Mouse (Mus musculus): ENCODE data around the gene Dync1h1.
"Not testable (repeated sequence)": the region's sequence is repeated elsewhere in the genome, so short reads cannot be mapped to it uniquely, and the experiment has no call there.

Gene Dync1h1

DNA sequence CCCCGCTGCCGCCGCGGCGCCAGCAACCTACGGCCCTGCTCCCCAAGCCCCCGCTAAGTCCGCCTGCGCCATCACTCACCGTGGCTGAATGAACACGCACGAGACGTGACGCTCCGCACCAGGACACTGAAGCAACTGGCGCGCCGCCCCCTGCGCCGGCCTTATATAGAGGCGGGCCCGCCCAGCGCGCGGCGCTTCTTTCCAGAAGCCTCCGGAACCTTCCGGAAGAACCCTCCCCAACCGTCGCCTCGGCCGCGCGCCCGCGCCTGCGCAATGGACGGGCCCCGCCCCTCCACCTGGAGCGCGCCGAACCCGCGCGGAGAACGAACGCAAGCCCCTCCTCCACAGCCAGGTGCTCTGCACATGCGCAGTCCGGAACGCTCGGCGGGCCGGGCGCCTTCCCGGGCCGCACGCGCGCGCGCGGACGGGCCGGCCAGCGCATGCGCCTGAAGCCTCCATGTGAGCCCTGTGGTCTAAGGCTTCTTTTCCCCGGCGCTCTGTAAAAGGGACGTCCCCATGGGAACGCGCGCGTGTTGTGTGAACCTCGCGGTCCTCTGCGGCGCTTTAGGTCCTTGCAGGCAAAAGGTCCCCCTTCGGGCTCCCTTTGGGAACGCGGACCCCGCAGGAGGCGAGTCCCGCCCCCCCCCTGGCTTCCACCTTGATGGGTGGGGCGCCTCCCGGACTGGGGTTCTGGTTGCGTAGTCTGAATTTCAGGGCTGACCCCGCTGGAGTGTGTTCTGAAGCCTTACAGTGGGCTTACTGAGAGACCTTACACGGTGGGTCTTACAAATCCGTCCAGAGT, 95.1 kb downstream of the Dync1h1 start:
- peak; percentile 92 for DNase-seq (ENCODE audit: low read depth)

DNA sequence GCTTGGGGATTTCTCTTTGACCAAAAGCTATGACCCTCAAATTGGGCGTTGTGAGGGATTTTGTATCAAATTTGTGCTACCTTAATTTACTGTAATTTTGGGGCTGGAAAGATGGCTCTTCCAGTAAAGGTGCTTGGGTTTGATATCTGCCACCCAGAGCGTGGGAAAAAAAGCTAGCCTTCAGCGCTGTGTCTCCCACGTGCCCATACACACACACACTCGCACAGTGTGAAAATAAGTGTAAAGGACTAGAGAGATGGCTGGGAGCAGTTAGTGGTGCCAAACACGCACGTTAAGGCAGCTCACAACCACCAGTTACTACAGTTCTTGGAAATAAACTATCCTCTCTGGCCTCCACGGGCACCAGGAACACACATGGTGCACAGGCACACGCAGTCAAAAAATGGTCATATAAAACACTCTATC, 95.7 kb downstream of the Dync1h1 start:
- no peak for DNase-seq (ENCODE audit: low read depth)

DNA sequence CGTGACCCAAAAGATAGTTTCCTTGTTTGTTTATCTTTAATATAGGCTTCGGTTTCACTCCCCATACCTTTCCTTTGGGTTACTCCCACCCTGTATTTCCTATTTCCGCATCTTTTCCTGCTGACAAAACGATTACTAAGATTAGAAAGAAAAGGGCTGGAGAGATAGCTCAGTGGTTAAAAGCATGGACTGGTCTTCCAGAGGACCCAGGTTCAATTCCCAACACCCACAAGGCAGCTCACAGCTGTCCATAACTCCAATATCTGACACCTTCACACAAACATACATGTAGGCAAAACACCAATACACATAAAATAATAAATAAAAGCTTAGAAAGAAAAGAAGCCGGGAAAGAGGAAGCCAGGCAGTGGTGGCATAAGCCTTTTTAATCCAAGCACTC, 96.2 kb downstream of the Dync1h1 start:
- no peak for DNase-seq (ENCODE audit: low read depth)

DNA sequence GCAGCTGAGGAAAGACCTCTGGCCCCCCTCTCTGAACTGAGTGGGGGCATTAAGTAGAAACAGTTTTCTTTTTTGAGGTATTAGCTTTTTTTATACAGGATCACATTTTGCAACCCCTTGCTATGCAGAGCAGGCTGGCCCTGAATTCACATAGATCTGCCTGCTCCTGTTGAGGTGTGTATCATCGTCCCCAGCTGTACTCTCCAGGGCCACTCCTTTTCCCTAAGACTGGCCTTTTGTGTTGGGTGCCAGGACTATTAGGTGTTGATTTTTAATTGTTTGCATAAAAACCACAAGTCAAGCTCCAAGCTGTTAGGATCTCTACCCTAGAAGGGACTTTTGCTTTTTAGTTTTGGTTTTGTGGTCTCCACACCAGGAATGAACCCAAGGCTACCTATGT, 96.8 kb downstream of the Dync1h1 start:
- DNase-seq (ENCODE audit: low read depth) = no peak

DNA sequence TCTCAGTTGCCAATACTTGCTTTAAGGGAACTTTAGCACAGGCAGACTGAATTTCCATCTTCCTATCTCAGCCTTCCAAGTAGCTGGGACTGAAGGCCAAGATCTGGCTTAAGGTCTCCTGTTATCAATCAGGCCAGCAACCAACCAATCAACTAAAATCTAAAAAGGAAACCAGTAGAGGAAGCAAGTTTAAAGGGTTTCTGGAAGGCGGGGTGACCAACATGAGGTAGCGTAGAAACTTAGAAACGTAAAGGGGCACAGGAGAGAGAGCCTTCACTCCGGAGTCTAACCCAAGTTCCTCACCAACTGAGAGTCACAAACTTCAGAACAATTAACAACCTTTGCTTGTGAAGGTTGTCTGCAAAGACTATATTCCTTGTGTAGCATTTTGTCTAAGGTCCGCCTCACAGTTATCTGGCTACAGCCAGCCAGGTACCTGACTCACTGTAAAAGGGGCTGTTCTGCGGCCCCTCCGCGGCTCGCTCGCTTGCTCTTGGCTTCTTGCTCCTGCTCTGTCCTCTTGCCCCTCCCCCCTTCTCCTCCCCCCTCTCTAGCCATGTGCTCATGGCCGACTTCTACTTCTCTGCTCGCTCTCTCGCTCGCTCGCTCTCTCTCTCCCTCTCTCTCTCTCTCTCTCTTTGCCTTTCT, 97.4 kb downstream of the Dync1h1 start:
- DNase-seq (ENCODE audit: low read depth) = no peak

DNA sequence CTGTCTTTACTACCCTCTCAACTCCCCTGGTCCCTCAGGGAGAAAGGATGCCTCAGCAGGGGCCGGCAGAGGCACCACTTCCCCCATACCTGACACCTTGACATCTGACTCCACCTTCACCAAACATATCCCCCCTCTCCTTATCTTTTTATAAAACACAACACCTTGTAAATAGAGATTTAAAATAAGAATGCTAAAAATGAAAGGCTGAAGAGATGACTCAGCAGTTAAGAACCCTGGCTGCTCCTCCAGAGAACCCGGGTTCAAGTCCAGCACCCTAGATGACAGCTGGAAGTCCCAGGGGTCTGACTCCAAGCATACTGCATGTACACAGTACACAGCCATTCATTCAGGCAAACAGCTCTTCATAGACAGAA, 97.9 kb downstream of the Dync1h1 start:
- no peak for DNase-seq (ENCODE audit: low read depth)

DNA sequence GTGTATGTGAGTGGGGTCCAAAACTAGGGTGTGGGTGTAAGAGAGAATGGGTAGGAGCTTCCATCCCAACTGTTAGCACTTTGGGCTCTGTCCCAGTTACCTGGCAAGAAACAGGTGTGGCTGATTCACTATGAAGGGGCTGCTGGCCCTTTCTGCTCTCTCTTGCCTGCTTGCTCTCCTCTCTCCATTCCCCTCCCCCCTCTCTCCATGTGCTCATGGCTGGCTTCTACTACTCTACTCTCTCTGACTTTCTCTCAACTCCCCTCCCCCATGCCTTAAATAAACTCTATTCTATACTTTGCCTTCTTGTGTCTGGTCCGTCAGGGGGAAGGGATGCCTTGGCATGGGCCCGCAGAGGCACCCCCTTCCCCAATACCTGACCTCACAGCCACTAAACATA, 99.5 kb downstream of the Dync1h1 start:
- no peak for DNase-seq (ENCODE audit: low read depth)

DNA sequence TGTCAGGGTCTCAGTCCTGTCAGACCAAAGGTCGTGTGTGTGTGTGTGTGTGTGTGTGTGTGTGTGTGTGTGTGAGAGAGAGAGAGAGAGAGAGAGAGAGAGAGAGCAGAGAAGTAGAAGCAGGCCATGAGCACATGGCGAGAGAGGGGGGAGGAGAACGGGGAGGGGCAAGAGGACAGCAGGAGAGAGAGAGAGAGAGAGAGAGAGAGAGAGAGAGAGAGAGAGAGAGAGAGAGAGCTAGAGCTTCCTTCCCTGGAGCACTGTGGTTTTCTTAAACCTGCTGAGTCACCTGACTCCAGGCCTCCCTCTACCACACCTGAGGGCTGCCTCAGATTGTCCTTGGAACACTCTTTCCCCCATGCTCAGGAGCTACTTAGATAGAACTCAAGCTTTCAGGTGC, 100.1 kb downstream of the Dync1h1 start:
- not testable (repeated sequence) for DNase-seq (ENCODE audit: low read depth)

DNA sequence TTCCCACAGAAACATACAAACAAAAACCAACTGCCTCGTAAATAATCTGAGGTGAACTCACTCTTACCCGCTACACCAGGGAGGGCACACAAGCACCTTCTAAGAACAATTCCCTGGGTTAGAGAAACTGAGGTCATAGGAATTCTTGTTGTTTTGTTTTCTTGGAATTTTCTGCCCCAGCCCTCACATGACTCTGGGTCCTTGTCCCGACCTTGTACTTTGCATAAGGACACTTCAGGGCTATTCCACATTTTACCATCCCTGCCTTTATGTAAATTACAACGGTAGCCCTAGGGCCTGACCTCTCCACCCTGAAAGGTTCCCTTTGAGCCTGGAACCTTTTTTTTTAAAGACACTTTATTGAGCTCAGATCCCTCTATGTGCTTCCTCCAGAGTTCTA, 101.3 kb downstream of the Dync1h1 start, which contains the start of gene Hsp90aa1:
TSS of gene Hsp90aa1 (minus strand) at position 173 of the 400 bp plus-strand sequence.
- no peak for DNase-seq (ENCODE audit: low read depth)

DNA sequence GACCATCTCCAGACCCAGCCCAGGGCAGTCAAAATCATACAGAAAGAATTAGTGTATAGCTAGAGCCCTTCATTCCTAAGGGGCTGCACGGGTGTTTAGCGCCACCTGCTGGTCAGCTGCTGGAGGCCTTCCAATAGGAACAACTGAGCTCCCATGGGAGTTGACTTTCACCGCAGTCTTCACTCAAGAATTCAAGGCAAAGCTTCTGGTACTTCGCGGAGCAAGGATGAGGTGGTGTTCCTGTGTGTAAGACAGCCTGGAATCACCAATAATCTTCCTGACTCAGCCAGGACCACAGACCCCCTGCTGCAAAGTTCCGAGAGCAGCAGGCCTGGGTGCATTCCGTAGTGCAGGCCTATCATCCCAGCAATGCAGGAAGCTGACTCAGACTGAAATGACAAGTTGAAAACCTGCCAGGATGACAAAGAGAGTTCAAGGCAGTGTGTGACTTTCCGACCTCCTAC, 101.8 kb downstream of the Dync1h1 start:
- DNase-seq (ENCODE audit: low read depth) = peak; percentile 80

DNA sequence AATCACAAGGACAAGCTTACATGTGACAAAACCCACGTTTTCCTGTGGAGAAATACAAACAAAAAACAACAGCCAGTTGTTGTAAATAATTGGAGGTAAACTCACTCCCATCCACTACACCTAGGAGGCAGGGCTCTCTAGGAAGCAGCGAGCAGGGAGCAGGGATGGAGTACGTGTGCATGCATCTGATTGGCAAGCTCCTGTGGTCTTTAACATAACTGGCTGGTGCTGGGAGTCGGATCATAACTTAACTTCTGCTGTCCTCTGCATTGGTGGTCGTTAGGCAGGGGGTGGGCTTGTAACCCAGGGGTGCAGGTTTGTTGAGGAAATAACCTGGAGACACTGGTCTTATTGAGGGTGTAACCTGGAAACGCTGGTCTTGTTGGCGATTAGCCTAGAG, 102.4 kb downstream of the Dync1h1 start:
- no peak for DNase-seq (ENCODE audit: low read depth)

DNA sequence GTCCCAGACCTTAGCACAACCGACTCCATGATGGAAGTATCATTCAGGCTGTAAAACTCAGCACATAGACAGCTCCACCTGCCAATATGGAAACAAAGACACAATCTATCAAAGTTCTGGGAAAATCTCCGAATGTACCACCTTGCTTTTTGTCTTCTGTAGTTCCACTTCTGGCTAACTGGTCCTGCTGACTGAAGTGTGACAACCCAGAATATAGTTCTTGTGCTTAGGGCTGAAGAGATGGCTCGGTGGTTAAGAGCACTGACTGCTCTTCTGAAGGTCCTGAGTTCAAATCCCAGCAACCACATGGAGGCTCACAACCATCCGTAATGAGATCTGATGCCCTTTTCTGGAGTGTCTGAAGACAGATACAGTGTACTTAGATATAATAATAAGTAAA, 104.2 kb downstream of the Dync1h1 start:
- not testable (repeated sequence) for DNase-seq (ENCODE audit: low read depth)

DNA sequence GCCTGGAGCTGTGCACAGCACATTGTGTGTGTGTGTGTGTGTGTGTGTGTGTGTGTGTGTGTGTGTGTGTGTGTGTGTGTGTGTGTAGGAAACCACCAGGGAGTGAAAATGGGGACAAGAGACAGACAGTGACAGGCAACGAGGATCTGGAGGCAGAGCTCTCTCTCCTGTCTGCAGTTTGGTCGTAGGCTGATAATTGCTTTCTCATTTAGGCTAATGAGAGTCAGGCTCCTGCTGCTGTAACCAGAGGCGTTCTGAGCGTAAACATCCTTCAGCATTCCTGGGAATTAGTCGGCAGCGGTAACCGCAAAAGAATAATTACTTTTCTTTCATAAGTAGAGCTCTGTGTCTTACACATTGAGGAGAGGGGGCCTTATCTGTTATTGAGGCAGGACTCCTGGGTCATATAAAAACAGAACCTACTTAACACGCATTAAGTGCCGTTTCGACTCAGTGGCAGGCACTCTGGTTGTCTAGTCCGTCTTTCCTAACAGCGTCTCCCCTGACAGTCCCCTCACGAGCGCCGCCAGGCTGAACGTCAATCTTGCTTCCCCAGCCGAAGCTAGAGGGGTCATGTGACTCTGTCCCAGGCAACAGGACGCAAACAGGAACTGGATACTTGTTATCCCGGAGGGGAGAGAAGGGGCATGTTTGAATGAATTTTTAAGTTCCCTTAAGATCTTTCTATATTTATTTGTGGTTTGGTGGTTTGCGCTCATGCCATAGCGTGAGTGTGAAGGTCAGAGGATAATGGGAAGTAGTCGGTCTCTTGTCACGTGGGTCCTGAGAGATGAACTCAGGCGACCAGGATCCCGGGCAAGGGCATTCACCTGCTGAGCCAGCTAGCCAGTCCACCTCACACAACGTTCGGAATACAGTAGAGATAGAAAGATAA, 105.3 kb downstream of the Dync1h1 start:
- no peak for DNase-seq (ENCODE audit: low read depth)

DNA sequence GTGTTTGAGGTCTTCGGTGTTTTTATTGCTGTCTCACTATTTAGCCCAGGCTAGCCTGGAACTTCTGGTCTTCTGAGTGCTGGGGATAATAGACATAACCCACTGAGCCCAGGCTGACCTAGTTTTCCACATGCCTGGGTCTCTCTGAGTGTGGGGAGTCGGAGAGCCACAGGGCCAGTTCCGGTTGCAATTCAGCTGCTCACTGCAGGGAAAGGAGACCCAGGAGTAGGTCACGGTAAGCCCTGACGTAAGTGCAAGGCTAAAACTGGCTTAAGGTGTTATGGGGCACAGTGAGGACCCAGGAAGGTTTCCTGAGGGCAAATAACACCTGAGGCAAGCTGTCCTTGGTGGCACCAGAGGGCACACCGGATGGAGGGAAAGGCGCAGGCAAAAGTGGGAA, 106.2 kb downstream of the Dync1h1 start:
- no peak for DNase-seq (ENCODE audit: low read depth)

DNA sequence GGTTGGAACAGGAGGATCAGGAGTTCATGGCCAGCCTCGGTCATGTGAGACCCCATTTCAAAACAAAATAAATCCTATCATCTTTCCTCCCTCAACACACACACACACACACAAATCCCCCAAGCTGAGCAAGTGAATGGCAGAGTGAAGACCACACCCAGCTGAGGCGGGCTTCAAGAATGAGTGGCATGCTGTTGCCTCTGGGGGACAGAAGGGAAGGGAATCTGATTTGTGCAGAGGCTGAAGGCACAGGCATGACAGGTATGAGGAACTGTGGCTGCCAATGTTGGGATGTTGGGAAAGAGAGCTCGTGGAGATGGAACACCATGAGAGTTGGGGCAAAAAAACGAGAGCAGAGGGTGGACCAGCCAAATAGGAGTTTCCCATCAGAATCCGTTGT, 110.0 kb downstream of the Dync1h1 start:
- no peak for DNase-seq (ENCODE audit: low read depth)

DNA sequence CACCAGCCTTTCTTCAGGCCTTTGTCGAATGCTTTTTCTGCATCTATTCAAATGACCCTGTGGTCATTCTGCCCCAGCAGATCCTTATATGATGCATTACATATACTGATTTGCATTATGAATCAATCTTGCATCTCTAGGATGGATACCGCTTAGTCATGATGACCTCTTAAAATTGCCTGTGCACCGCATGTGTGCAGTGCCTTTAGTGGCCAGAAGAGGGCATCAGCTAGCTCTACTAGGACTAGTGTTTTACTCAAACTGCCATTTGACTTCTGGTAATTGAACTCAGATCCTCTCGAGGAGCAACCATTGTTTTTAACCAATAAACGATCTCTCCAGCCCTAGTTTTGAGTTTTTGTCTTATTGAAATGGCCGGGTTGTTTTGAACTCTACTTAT, 112.5 kb downstream of the Dync1h1 start:
- DNase-seq (ENCODE audit: low read depth) = no peak

DNA sequence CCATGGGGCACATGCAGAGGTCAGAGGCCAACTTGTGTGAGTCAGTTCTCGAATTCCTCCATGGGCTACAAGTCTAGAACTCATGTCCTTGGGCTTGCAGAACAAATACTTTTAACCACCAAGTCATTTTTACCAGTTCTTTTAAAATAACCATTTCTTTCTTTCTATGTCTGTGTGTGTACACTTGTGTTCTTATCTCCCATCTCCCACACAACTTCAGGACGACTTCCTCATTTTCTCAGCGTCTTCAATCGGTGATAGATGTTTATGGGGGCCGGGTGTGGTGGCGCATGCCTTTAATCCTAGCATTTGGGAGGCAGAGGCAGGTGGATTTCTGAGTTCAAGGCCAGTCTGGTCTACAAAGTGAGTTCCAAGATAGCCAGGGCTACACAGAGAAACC, 113.0 kb downstream of the Dync1h1 start:
- no peak for DNase-seq (ENCODE audit: low read depth)

DNA sequence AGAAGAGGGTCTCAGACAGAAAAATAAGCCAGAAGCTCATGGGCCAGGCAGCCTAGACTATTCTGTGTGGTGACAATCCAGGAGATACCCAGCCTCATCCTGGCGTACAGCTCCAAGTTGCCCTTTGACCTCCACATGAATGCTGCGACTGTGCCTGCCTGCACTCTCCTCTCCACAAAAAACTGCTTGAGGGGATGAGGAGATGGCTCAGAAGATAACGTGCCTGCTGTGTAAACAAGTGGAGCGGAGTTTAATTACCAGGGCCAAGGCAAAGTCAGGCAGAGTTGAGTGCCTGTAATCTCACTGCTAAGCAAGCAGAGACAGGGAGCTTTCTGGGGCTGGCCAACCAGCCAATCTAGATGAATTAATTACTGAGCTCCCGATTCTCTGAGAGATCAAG, 114.8 kb downstream of the Dync1h1 start:
- DNase-seq (ENCODE audit: low read depth) = no peak
